Comparison of ENCODE assay signal across 8 mouse cellular contexts in the genomic region with DNA sequence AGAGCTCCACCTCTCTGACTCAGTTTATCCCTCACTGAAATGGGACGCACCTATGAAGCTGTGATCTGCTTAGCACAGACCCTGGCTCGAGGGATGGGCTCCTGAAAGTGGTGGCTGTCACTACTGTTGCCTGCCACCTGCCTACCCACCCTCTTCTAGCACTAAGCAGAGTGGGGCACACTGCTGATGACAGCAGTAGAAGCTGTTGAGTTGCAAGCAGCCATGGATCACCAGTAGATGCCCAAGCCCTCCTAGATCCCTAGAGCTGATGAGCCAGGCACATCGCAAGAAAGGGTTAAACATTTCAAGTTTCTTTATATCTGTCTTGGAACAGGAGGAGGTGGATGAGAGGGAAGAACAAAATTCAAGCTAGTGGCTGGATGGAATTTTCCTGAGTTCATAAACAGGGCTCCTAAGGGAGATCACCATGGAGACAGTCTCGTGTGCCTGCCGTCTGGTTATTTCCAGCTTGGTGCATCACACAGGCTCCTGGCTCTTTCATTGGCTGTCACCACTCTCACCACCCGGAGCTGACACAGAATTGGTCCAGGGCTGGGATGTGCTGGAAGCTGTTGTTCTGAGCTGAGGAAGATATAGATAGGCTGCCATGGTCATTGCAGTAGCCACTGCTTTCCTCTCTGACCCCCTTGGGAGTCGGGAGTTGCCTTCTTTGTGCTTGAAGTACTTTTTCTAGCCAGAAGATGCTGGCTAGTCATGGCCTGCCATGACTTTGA. TPM values are rescaled to one million over a fixed set of nuclear protein-coding genes. Genes with fewer than 3 reads are reported as not detected.
DNase-seq lines count a peak whose midpoint lies in the region; ATAC-seq and TF ChIP-seq lines count a peak whose summit lies in the region.

No protein-coding gene starts in this region.

- WGBS in liver, postnatal 0 days (ENCODE audit: insufficient replicate concordance), result 67% methylated on average over 7 of the region's 7 CpGs
- 47% methylated on average over 7 of the region's 7 CpGs for WGBS in embryonic facial prominence, embryonic 13.5 days
- WGBS in limb, embryonic 11.5 days, result 54% methylated on average over 7 of the region's 7 CpGs
- 38% methylated on average over 7 of the region's 7 CpGs for WGBS in neural tube, embryonic 12.5 days

- H3K4me2 ChIP-seq in liver, postnatal 0 days (ENCODE audit: low read depth, low read length), result no peak overlapping the region
- H3K4me2 ChIP-seq in embryonic facial prominence, embryonic 13.5 days, result peak overlapping the region; percentile 27
- no peak overlapping the region for H3K4me2 ChIP-seq in limb, embryonic 11.5 days (ENCODE audit: low read depth, severe bottlenecking)
- H3K4me2 ChIP-seq in neural tube, embryonic 12.5 days (replicated peaks), result peak overlapping the region; percentile 30

- no peak for TF ChIP-seq CTCF in liver, postnatal 0 days (IDR thresholded peaks at IDR 0.05; ENCODE audit: low read depth)

- no peak overlapping the region for H3K4me3 ChIP-seq in liver, postnatal 0 days (ENCODE audit: low read depth, low read length)
- no peak overlapping the region for H3K4me3 ChIP-seq in embryonic facial prominence, embryonic 13.5 days
- no peak overlapping the region for H3K4me3 ChIP-seq in limb, embryonic 11.5 days (ENCODE audit: low read depth, low read length)
- H3K4me3 ChIP-seq in neural tube, embryonic 12.5 days, result no peak overlapping the region

- DNase-seq in liver, result peak; percentile 50
- DNase-seq in liver, postnatal 0 days, result no peak
- peak; percentile 92 to 95 for DNase-seq in heart, adult 9 months (ENCODE audit: low spot score in 2 of 2)
- peak; percentile 88 for DNase-seq in kidney, adult 9 months
- no peak for DNase-seq in limb, embryonic 11.5 days (ENCODE audit: low spot score)

- no peak for ATAC-seq in liver, postnatal 0 days
- peak; percentile 38; the same call in 1 of the 2 replicates for ATAC-seq in embryonic facial prominence, embryonic 13.5 days (ENCODE audit: insufficient number of reproducible peaks, insufficient read depth, low FRiP score, low TSS enrichment, low read depth)
- 0 out of 2 replicates have a peak, but pooled peaks have one; percentile 14 for ATAC-seq in limb, embryonic 11.5 days (ENCODE audit: insufficient number of reproducible peaks, low FRiP score, low TSS enrichment, low read depth)
- peak; percentile 89 for ATAC-seq in neural tube, embryonic 12.5 days (ENCODE audit: low FRiP score, low read depth)
- ATAC-seq in erythroid progenitor cell, adult 5-6 weeks (replicated peaks; ENCODE audit: low FRiP score, poor library complexity, severe bottlenecking), result no peak

- no peak overlapping the region for H3K27ac ChIP-seq in liver, postnatal 0 days (ENCODE audit: low read depth)
- peak overlapping the region; percentile 84 for H3K27ac ChIP-seq in embryonic facial prominence, embryonic 13.5 days
- H3K27ac ChIP-seq in limb, embryonic 11.5 days (replicated peaks; ENCODE audit: low read depth, low read length), result no peak overlapping the region
- H3K27ac ChIP-seq in neural tube, embryonic 12.5 days, result peak overlapping the region; percentile 75

- H3K36me3 ChIP-seq in liver, postnatal 0 days (replicated peaks; ENCODE audit: insufficient read depth, low read length), result no peaks in the 10 kb centered on the region
- no peaks in the 10 kb centered on the region for H3K36me3 ChIP-seq in embryonic facial prominence, embryonic 13.5 days
- H3K36me3 ChIP-seq in limb, embryonic 11.5 days (ENCODE audit: control insufficient read depth, insufficient read depth, low read length), result no peaks in the 10 kb centered on the region
- no peaks in the 10 kb centered on the region for H3K36me3 ChIP-seq in neural tube, embryonic 12.5 days

- no peak overlapping the region for H3K9ac ChIP-seq in liver, postnatal 0 days (replicated peaks)
- 0 out of 2 replicates have a peak overlapping the region, but pooled peaks have one; percentile 11 for H3K9ac ChIP-seq in embryonic facial prominence, embryonic 13.5 days
- peak overlapping the region; percentile 35; the same call in 1 of the 2 replicates for H3K9ac ChIP-seq in limb, embryonic 11.5 days (ENCODE audit: low read length)
- H3K9ac ChIP-seq in neural tube, embryonic 12.5 days, result no peak overlapping the region

- no peaks in the 10 kb centered on the region for H3K9me3 ChIP-seq in liver, postnatal 0 days (ENCODE audit: low read length)
- H3K9me3 ChIP-seq in embryonic facial prominence, embryonic 13.5 days, result no peaks in the 10 kb centered on the region
- no peaks in the 10 kb centered on the region for H3K9me3 ChIP-seq in limb, embryonic 11.5 days (ENCODE audit: control insufficient read depth, low read length)
- H3K9me3 ChIP-seq in neural tube, embryonic 12.5 days, result no peaks in the 10 kb centered on the region

- no peak for TF ChIP-seq EP300 in liver, postnatal 0 days (IDR thresholded peaks at IDR 0.05; ENCODE audit: low read depth)

- peaks cover 49% of the 10 kb centered on the region for H3K4me1 ChIP-seq in liver, postnatal 0 days (ENCODE audit: insufficient read depth)
- H3K4me1 ChIP-seq in embryonic facial prominence, embryonic 13.5 days, result peaks cover 49% of the 10 kb centered on the region
- peaks cover 24% of the 10 kb centered on the region for H3K4me1 ChIP-seq in limb, embryonic 11.5 days (ENCODE audit: control insufficient read depth, insufficient read depth, low read length)
- peaks cover 41% of the 10 kb centered on the region for H3K4me1 ChIP-seq in neural tube, embryonic 12.5 days

- H3K27me3 ChIP-seq in liver, postnatal 0 days (ENCODE audit: insufficient read depth, low read length), result no peaks in the 10 kb centered on the region
- H3K27me3 ChIP-seq in embryonic facial prominence, embryonic 13.5 days, result no peaks in the 10 kb centered on the region
- H3K27me3 ChIP-seq in limb, embryonic 11.5 days (ENCODE audit: control insufficient read depth, insufficient read depth, low read length), result no peaks in the 10 kb centered on the region
- H3K27me3 ChIP-seq in neural tube, embryonic 12.5 days (replicated peaks), result no peaks in the 10 kb centered on the region

RNA-seq across cellular contexts. Expression of gene Scyl1, which starts 40.7 kb away (rescaled TPM):
- polyA plus RNA-seq in liver, postnatal 0 days (2015; fragmentation: Nextera tagmentation; extraction: Ambion mirVana), result 16.9 and 17.0 TPM in 2 replicates
- polyA plus RNA-seq in embryonic facial prominence, embryonic 13.5 days (2015; fragmentation: Nextera tagmentation; extraction: Ambion mirVana), result 73.0 and 75.3 TPM in 2 replicates
- polyA plus RNA-seq in limb, embryonic 11.5 days (2014; fragmentation: Nextera tagmentation; extraction: Ambion mirVana), result 65.8 and 66.6 TPM in 2 replicates
- 66.1 and 70.4 TPM in 2 replicates for polyA plus RNA-seq in neural tube, embryonic 12.5 days (2016; fragmentation: Nextera tagmentation; extraction: Ambion mirVana)
- 18.4 and 24.1 TPM in 2 replicates for total RNA-seq in erythroid progenitor cell, adult 5-6 weeks (2015; ENCODE audit: low replicate concordance)
- 17.2 and 17.3 TPM in 2 replicates for total RNA-seq in erythroid progenitor cell, adult 5-6 weeks (2017; ENCODE audit: low replicate concordance)

Comparison
In these comparisons a context has a peak if more than half of its experiments do, and no peak if none do; other contexts are left out.
1. DNase-seq: peak in liver (single experiment), heart, adult 9 months (2 of 2) and kidney, adult 9 months (single experiment); none in liver, postnatal 0 days (single experiment) and limb, embryonic 11.5 days (single experiment).
2. ATAC-seq: peak in embryonic facial prominence, embryonic 13.5 days (single experiment), limb, embryonic 11.5 days (single experiment) and neural tube, embryonic 12.5 days (single experiment); none in liver, postnatal 0 days (single experiment) and erythroid progenitor cell, adult 5-6 weeks (single experiment).
3. H3K27ac ChIP-seq: peak in embryonic facial prominence, embryonic 13.5 days (single experiment) and neural tube, embryonic 12.5 days (single experiment); none in liver, postnatal 0 days (single experiment) and limb, embryonic 11.5 days (single experiment).
4. H3K4me2 ChIP-seq: peak in embryonic facial prominence, embryonic 13.5 days (single experiment) and neural tube, embryonic 12.5 days (single experiment); none in liver, postnatal 0 days (single experiment) and limb, embryonic 11.5 days (single experiment).
5. H3K9ac ChIP-seq: peak in embryonic facial prominence, embryonic 13.5 days (single experiment) and limb, embryonic 11.5 days (single experiment); none in liver, postnatal 0 days (single experiment) and neural tube, embryonic 12.5 days (single experiment).